Mouse (Mus musculus) ES-E14 (cell line): ENCODE data around the gene Vgf. TPM values are rescaled to one million over a fixed set of nuclear protein-coding genes. Genes with fewer than 3 reads are reported as not detected.
A peak's percentile ranks its signal among the peaks of the same experiment; 100 is the strongest.

Source experiments
- DNase-seq: peaks from one replicate; pipeline ENCODE4 v3.0.0-alpha.2; 2013; ENCODE audit warnings: low read depth, low spot score
- H3K27ac ChIP-seq: 2 replicates; pipeline ENCODE4 v1.5.1; 2012; ENCODE audit warnings: low read depth, mild to moderate bottlenecking, low read length, moderate library complexity, mixed read lengths; ENCODE audit not compliant: poor library complexity, insufficient read depth, severe bottlenecking
- H3K36me3 ChIP-seq: 2 replicates; pipeline ENCODE4 v1.6.1; 2012; ENCODE audit warnings: mild to moderate bottlenecking, low read length, moderate library complexity, mixed read lengths; ENCODE audit not compliant: control insufficient read depth, poor library complexity, insufficient read depth, severe bottlenecking
- H3K4me1 ChIP-seq, 2 experiments: fragments of 150-350 bp in 1 of 2; sonication (generic) in 1 of 2; 2 replicates each; pipeline ENCODE4 v1.6.1; 2012; ENCODE audit warnings: low read length in 2 of 2, mild to moderate bottlenecking in 1 of 2, mixed read lengths in 1 of 2; ENCODE audit not compliant: control insufficient read depth in 2 of 2, insufficient read depth in 2 of 2, poor library complexity in 1 of 2
- H3K4me3 ChIP-seq, 2 experiments: fragments of 150-350 bp in 1 of 2; sonication (generic) in 1 of 2; 2 replicates each; pipeline ENCODE4 v1.5.1; 2012; ENCODE audit warnings: low read length in 2 of 2, low read depth in 1 of 2, mild to moderate bottlenecking in 1 of 2, mixed read lengths in 1 of 2; ENCODE audit not compliant: insufficient read depth in 1 of 2, poor library complexity in 1 of 2, severe bottlenecking in 1 of 2
- H3K9ac ChIP-seq: 2 replicates; pipeline ENCODE4 v1.6.1; 2012; ENCODE audit warnings: low read depth, mild to moderate bottlenecking, low read length, mixed read lengths; ENCODE audit not compliant: poor library complexity, insufficient read depth, severe bottlenecking
- H3K9me3 ChIP-seq: fragments of 150-350 bp; sonication (generic); 2 replicates; pipeline ENCODE4 v1.6.1; 2012; ENCODE audit warnings: low read depth, mild to moderate bottlenecking, low read length; ENCODE audit not compliant: control insufficient read depth, insufficient read depth
- CHD2 ChIP-seq: IDR thresholded peaks from 2 replicates; pipeline ENCODE4 v1.6.1; 2014; ENCODE audit warnings: mild to moderate bottlenecking, low read depth, low read length, inconsistent platforms
- HCFC1 ChIP-seq: IDR thresholded peaks from 2 replicates; pipeline ENCODE4 v1.6.1; 2012; ENCODE audit warnings: low read length, inconsistent platforms, borderline replicate concordance; ENCODE audit not compliant: insufficient read depth
- MAFK ChIP-seq: IDR thresholded peaks from 2 replicates; pipeline ENCODE4 v1.6.1; 2014; ENCODE audit warnings: mild to moderate bottlenecking, low read depth, low read length, inconsistent platforms; ENCODE audit not compliant: insufficient read depth
- ZC3H11A ChIP-seq: IDR thresholded peaks from 2 replicates; pipeline ENCODE4 v1.6.1; 2012; ENCODE audit warnings: low read depth, mild to moderate bottlenecking, inconsistent platforms, low read length, borderline replicate concordance
- ZNF384 ChIP-seq: IDR thresholded peaks from 2 replicates; pipeline ENCODE4 v1.6.1; 2012; ENCODE audit warnings: low read depth, low read length, inconsistent platforms
- in situ Hi-C, 2 experiments: fragments of 600-800 bp; cut with MboI; formaldehyde crosslinking; loops; one replicate each; pipeline ENCODE4 v1.15.1; 2025; ENCODE audit warnings: low sequenced_read_pairs in 2 of 2, inconsistent platforms in 1 of 2; ENCODE audit not compliant: unreplicated experiment in 2 of 2
- total RNA-seq: library from RNA; depleted of rRNA; stranded (reverse); fragments of 300-350 nt; gene quantifications from 2 replicates; pipeline ENCODE4 v1.2.3, GENCODE M21; 2012; rRNA removed

Gene Vgf
- 32.2 and 45.6 TPM in 2 replicates for total RNA-seq

DNA sequence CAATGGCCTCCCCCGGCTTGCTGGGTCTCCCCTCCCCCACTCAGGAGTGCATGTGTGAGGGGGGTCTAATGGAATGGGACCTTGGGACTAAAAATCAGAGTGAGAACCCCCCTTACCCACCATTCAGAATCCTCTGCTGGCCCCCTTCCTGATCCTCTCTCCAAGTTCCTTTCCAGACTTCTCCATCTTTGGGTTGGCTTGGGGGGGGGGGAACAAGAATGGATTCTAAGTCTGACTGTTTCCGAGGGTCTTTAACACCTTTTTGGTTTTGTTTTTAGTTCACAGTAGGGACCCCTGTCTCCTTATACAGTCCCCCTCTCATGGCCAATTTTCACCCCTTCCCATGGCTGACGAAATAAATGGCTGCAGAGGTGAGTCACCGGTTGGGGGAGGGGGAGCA is at the start of gene Vgf:
Vgf (plus strand) TSS at position 301 of the 400 bp plus-strand sequence.
- TF ChIP-seq ZC3H11A (no peak), ZNF384 (no peak), CHD2 (no peak), HCFC1 (no peak), MAFK (no peak)
- no peak within 1 kb of the TSS for H3K27ac ChIP-seq
- H3K36me3 ChIP-seq: no peaks in the 10 kb centered on the region
- H3K4me3 ChIP-seq: peak within 1 kb of the TSS; percentile 6 to 43; a peak in 3 of 4 replicates
- H3K9me3 ChIP-seq: no peaks in the 10 kb centered on the region
- no peak within 1 kb of the TSS for H3K9ac ChIP-seq
- in situ Hi-C loops: no loop called here
- H3K4me1 ChIP-seq: peaks cover 2 to 17% of the 10 kb centered on the region in 2 experiments; a peak in 1 of 4 replicates
- DNase-seq: no peak

DNA sequence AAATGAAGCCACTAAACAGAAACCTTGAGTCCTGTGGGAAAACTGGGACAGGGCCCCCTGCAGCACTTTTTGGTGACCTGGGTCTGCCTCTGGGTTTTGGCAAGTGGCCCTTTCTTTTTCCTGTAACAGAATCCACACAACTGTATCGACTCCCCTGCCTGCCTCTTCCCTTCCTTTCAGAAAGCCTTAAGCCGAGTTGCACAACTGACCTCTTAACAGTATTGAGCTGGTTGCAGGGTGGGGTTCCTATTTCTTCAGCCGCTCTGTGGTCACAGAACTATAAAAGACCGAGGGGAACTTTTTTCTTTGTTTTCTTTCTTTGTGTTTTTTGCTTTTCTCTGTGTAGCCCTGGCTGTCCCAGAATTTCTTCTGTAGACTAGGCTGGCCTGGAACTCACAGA is 48.4 kb upstream of the Vgf start:
- TF ChIP-seq HCFC1: no peak
- no peak for TF ChIP-seq ZNF384
- TF ChIP-seq MAFK: no peak
- TF ChIP-seq ZC3H11A: no peak
- TF ChIP-seq CHD2: no peak
- no peak for DNase-seq
- H3K9ac ChIP-seq: no peak overlapping the region
- no peaks in the 10 kb centered on the region for H3K9me3 ChIP-seq
- peaks cover 3% of the 10 kb centered on the region for H3K36me3 ChIP-seq
- H3K4me1 ChIP-seq: 0 out of 4 replicates have a peak, but pooled peaks cover 0 to 2% of the 10 kb centered on the region in 2 experiments
- no peak overlapping the region for H3K27ac ChIP-seq
- H3K4me3 ChIP-seq: no peak overlapping the region
- in situ Hi-C loops: no loop called here

DNA sequence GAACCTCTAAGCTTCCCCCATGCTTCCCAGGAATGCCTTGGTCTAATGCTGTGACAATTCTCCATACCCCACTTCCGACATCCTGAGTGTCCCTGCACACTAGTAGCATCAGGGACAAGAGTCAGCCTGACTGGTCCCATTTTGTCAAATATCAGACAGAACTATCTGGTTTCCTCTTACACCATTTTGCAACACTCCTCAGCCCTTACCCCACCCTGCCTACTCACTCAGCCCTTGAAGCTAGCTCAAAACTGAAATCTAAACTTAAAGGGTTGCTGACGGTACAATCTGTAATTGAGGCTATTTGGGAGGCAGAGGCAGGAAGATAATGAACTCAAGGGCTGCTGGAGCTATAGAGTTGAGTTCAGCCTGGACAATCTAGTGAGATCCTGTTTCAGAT is 46.4 kb upstream of the Vgf start:
- in situ Hi-C loops: no loop called here
- Histone ChIP-seq H3K4me3 (no peak overlapping the region), H3K9me3 (no peaks in the 10 kb centered on the region), H3K27ac (no peak overlapping the region), H3K36me3 (peaks cover 3% of the 10 kb centered on the region), H3K4me1 (0 out of 4 replicates have a peak, but pooled peaks cover 0 to 2% of the 10 kb centered on the region in 2 experiments), H3K9ac (no peak overlapping the region)
- TF ChIP-seq CHD2 (no peak), MAFK (no peak), ZC3H11A (no peak), HCFC1 (no peak), ZNF384 (no peak)
- DNase-seq: no peak

DNA sequence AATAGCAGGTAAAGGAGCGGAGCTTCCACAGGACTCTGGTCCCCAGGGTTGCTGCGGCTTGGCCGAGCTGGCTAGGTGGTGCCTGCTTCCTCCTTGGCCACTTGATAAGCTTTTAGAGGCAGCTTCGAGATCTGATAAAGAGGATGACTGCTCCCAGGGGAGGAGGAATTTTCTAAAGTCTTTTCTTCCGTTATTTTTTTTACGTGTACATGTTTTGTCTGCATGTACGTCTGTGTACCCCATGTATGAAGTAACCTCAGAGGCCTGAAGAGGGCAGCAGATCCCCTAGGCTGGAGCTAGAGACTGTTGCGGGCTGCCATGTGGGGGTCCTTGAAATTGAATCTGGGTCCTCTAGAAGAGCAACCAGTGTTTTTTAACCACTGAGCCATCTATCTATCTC is 45.2 kb upstream of the Vgf start:
- Histone ChIP-seq H3K9me3 (no peaks in the 10 kb centered on the region), H3K4me1 (0 out of 4 replicates have a peak, but pooled peaks cover 0 to 2% of the 10 kb centered on the region in 2 experiments), H3K4me3 (no peak overlapping the region), H3K9ac (no peak overlapping the region), H3K27ac (no peak overlapping the region), H3K36me3 (peaks cover 3% of the 10 kb centered on the region)
- no peak for DNase-seq
- in situ Hi-C loops: no loop called here
- TF ChIP-seq HCFC1 (no peak), ZC3H11A (0 out of 2 replicates have a peak, but pooled peaks have one; percentile 14), ZNF384 (no peak), CHD2 (no peak)
